Mouse (Mus musculus) heart, postnatal 0 days (tissue): ENCODE results near the gene Lgi2.

Experiments used
- CTCF ChIP-seq: IDR thresholded peaks from 2 replicates; pipeline ENCODE4 v1.5.1; 2016; ENCODE audit warnings: antibody characterized with exemption, control low read depth, low read depth
- EP300 ChIP-seq: IDR thresholded peaks from 2 replicates; pipeline ENCODE4 v1.6.1; 2016; ENCODE audit warnings: antibody characterized with exemption, low read depth

- TF ChIP-seq CTCF (no peak), EP300 (no peak)
These were observed 44.0 kb upstream of the Lgi2 start for GRCm38 (mm10) chr5:52610306-52610705.
